Mouse (Mus musculus) spleen, postnatal 10 days (tissue): Measurements from ENCODE around the gene Tysnd1.

Source experiments
- DNase-seq, 2 experiments: peaks; one replicate each; pipeline ENCODE4 v3.0.0; 2021 to 2022; ENCODE audit warnings: low spot score in 2 of 2

Tysnd1 gene

GRCm38 (mm10) chr10:61689405-61689804 is 5.9 kb upstream of the Tysnd1 start:
- no peak for DNase-seq

DNA sequence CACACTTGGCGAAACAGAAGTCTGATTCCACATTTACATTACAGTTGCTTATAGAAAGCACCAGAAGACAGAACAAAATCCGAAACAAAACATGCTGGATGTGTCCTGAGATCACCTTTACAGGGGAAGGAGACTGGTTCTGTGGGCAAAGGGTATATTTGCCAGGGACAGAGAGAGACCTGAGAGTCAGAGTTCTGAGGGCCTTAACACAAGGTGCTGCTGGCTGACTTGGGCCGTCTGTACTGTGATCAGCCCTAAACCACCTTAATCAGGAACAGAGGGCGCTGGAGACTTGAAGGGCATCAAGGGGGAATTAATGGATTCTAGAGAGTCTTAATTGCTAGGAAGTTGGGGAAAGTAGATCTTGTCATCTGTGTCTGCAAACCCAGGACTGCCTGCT is 1.8 kb upstream of the Tysnd1 start:
- no peak for DNase-seq

- DNase-seq, result peak in 1 of 2 experiments; percentile 58
These were observed 617 bp downstream of the Tysnd1 start for GRCm38 (mm10) chr10:61695703-61696559.

GRCm38 (mm10) chr10:61696560-61696823 is 1.2 kb downstream of the Tysnd1 start:
- peak in 1 of 2 experiments; percentile 34 for DNase-seq

DNA sequence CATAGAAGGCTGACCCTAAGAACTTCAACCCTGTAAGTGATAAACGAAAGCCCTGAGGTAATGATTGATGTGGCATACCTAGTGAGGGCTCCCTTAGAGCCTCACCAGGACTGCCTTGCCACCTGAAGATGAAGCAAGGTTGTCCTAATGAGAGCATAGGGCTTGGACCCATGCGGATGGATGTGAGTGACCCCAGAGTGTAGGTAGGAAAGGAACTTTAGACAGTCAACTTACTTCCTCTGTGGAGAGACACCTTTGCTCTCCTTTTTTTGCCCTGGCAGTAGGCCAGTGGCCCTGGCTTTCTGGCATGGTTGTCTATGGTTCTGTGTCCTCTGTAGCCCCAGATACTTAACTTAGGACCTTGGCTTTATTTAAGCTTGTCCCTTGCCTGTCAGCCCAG is 1.7 kb downstream of the Tysnd1 start:
- DNase-seq, result no peak

- no peak for DNase-seq
These were observed 9.3 kb downstream of the Tysnd1 start for GRCm38 (mm10) chr10:61704663-61705062.

- DNase-seq, result no peak
These were observed 11.4 kb downstream of the Tysnd1 start for GRCm38 (mm10) chr10:61706412-61707375.

GRCm38 (mm10) chr10:61713601-61714000 is 18.3 kb downstream of the Tysnd1 start:
- DNase-seq, result no peak

- DNase-seq, result no peak
These were observed 18.8 kb downstream of the Tysnd1 start for GRCm38 (mm10) chr10:61714146-61714545.

DNA sequence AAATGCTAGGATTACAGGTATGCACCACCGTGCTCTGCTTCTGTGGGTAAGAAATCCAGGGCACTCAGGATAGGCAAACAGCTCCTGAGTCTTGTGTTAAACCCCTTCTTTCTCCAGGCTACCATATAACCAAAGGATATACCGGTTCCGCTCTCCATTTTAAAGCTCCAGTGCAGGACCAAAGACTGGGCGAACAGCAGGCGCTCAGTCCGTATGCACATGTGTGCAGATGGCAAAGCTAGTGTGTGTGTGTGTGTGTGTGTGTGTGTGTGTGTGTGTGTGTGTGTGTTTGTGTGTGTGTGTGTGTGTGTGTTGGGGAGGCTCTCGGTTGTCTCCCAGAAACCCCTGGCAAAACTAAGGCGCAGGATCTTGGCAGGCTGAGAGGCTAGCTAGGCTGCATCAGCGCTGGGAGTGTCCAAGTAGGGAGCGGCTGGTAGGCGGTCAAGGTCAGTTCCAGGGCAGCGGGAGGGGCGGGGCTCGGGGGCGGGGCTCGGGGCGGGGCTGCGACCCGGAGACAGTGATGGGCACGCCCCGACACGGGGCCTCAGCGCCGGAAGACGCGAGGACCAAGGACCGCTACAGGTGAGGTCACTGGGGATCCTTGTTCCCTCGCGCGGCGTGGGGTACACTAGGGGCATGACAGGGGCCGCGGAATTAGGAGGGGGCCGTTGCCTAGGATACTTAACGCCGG is 19.6 kb downstream of the Tysnd1 start, which contains the start of gene Aifm2:
Aifm2 (plus strand) TSS at position 493 of the 691 bp plus-strand sequence.
- peak; percentile 40 to 68 for DNase-seq

- DNase-seq, result no peak
These were observed 20.1 kb downstream of the Tysnd1 start for GRCm38 (mm10) chr10:61715462-61715837.

GRCm38 (mm10) chr10:61715996-61716864 is 20.9 kb downstream of the Tysnd1 start:
- no peak for DNase-seq

GRCm38 (mm10) chr10:61717406-61718296 is 22.3 kb downstream of the Tysnd1 start:
- no peak for DNase-seq

- DNase-seq, result no peak
These were observed 25.0 kb downstream of the Tysnd1 start for GRCm38 (mm10) chr10:61720331-61720730.

DNA sequence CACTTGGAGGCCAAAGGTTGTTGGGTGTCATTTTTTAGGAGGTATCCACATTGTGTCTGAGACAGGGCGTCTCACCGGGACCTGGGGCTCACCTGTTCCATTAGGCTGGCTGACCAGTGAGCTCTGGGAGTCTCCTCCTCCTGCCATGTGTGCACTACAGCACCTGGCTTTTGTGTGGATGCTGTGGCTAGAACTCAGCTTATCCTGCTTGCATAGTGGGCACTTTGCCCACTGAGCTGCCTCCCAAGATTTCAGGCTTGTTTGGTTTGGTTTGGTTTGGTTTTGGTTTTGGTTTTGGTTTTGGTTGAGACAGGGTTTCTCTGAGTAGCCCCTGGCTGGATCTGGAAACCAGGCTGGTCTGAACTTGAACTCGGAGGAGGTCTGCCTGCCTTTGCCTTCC is 26.9 kb downstream of the Tysnd1 start:
- no peak for DNase-seq

GRCm38 (mm10) chr10:61723271-61723670 is 28.0 kb downstream of the Tysnd1 start:
- DNase-seq, result no peak

DNA sequence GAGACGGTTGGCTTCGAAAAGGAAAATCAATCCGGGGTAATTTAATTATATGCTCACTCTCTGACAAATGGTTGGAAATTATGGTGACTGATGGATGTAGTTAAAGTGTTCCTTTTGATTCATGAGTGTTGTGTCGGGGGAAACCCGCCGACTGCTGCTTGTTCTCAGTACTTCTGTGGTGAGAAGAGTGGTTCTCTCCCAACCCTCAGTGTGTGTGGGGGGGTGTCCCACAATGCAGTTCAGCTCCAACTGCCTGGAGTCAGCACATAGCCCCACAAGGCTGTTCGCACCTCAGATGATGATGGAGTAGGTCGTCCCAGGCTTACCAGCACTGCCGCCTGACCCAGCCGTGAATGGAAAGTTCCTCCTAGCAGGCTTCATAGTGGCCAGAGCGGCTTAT is 33.9 kb downstream of the Tysnd1 start:
- DNase-seq, result no peak

- DNase-seq, result no peak
These were observed 34.9 kb downstream of the Tysnd1 start for GRCm38 (mm10) chr10:61730171-61730570.

DNA sequence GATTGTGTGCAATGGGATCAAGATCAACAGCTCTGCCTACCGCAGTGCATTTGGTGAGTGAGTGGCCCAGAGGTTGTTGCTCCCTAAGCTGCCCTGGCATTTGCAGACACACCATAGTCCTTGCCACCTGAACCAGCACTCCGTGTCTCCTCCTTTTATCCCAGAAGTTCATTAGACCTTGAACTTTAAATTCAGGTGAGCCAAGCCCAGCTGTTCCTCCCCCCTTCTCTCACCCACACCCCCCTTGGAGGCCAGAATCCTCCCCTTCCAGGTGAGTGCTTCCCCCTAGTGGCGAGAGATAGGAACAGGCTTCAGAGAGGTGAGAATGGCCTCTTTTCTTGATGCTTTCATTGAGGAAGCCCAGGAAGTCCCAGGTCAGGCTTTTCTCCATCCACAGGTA is 39.1 kb downstream of the Tysnd1 start:
- DNase-seq, result peak in 1 of 2 experiments; percentile 36

DNA sequence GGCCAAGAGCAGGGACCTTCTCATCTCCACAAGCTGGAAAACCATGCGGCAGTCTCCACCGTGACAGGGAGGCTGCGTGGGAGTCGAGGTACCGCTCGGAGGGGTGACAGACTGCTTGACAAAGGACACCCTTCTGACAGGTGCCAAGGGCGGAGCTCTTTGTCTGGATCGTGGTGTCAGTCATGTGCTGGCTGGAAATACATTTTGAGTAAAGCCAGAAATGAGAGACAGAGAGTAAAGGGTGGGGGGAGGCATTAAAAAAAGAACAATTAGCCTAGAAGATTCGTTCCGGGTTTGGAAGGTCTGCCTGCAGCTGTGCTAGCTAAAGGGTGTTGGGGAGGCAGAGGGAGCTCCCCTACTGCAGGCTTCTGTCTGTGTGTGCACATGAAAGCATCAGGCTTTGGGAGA is 41.4 kb downstream of the Tysnd1 start:
- no peak for DNase-seq
